Mouse (Mus musculus): Measurements from ENCODE around the gene Aadac. TPM values are rescaled to one million over a fixed set of nuclear protein-coding genes. Genes with fewer than 3 reads are reported as not detected.

Gene Aadac
- total RNA-seq, 2 experiments from 2014 or later, result not detected

DNA sequence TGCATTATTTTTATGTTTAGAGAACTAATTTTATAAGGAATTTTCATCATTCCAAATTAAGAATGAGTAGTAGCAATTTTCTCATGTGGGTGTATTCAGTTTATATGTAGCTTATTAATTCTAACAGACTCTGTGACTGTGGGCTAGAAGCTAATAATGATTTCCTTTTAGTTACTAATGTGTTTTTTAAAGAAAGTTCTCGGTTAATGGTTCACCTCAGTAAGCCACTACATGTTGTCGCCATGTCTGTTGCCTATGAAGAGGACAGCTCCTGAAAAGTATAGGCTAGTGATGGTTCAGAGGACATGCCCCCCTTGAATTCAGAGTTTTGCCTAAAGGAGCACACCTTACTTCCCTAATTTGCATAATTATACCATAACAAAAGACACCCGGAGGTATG lies 57.2 kb downstream of the Aadac start:
- Histone ChIP-seq H3K27ac (no peak overlapping the region), H3K4me3 (no peak overlapping the region)
- no peak for TF ChIP-seq CTCF (IDR thresholded peaks at IDR 0.05)
- DNase-seq, result no peak
- intact Hi-C loops (cut with DNase I), result no loop called here

DNA sequence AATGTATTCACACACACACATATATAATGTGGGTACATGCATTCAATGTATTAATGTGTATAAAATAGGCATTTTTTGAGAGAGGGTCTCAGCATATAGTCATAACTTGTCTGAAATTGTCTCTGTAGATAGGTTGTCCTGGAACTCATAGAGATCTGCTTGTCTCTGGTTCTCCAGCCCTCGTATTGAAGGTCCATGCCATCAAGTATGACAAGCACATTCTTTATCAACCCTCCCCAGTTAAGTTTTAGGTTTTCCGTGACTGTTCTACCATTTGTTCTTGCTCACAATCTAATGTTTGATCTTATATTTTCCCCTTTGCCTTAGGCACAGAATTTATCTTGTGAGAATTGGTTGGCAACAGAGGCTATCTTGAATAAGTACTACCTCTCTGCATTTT lies 60.2 kb downstream of the Aadac start:
- no peak for TF ChIP-seq CTCF (IDR thresholded peaks at IDR 0.05)
- no peak for DNase-seq
- Histone ChIP-seq H3K4me3 (no peak overlapping the region), H3K27ac (no peak overlapping the region)
- intact Hi-C loops (cut with DNase I), result no loop called here

Other genes starting within 250 kb of the Aadac start
- gene Gm8298, start 164.7 kb upstream of the Aadac start, total RNA-seq (2021), result not detected
- not detected for gene C130079G13Rik, start 100.5 kb upstream of the Aadac start, total RNA-seq (2021)
- gene Aadacl2, start 19.0 kb upstream of the Aadac start, total RNA-seq (2021), result not detected
- not detected for gene Sucnr1, start 56.2 kb downstream of the Aadac start, total RNA-seq (2021)